Mouse (Mus musculus) midbrain, embryonic 15.5 days (tissue): ENCODE data around the gene Klf6. TPM values are rescaled to one million over a fixed set of nuclear protein-coding genes. Genes with fewer than 3 reads are reported as not detected.

Experiments
- ATAC-seq: fragments of 200-750 bp; cut with Nextera tagmentation; replicated peaks from 2 replicates; pipeline ENCODE4 v1.8.0; 2017; ENCODE audit warnings: moderate TSS enrichment
- H3K27ac ChIP-seq: fragments of 300-500 bp; sonication (generic); 2 replicates; pipeline ENCODE4 v1.5.1; 2015; ENCODE audit warnings: mild to moderate bottlenecking, inconsistent platforms
- H3K27me3 ChIP-seq: fragments of 300-500 bp; sonication (generic); replicated peaks from 2 replicates; pipeline ENCODE4 v1.6.1; 2015; ENCODE audit warnings: inconsistent platforms
- H3K36me3 ChIP-seq: fragments of 300-500 bp; sonication (generic); replicated peaks from 2 replicates; pipeline ENCODE4 v1.6.1; 2015; ENCODE audit warnings: inconsistent platforms
- H3K4me1 ChIP-seq: fragments of 300-500 bp; sonication (generic); 2 replicates; pipeline ENCODE4 v1.6.1; 2015; ENCODE audit warnings: inconsistent platforms
- H3K4me2 ChIP-seq: fragments of 300-500 bp; sonication (generic); 2 replicates; pipeline ENCODE4 v1.6.1; 2015; ENCODE audit warnings: inconsistent platforms, mild to moderate bottlenecking, moderate library complexity
- H3K4me3 ChIP-seq: fragments of 300-500 bp; sonication (generic); 2 replicates; pipeline ENCODE4 v1.5.1; 2015; ENCODE audit warnings: mild to moderate bottlenecking, inconsistent platforms
- H3K9ac ChIP-seq: fragments of 300-500 bp; sonication (generic); 2 replicates; pipeline ENCODE4 v1.6.1; 2015; ENCODE audit warnings: mild to moderate bottlenecking, inconsistent platforms
- H3K9me3 ChIP-seq: fragments of 300-500 bp; sonication (generic); 2 replicates; pipeline ENCODE4 v1.6.1; 2016; ENCODE audit warnings: inconsistent platforms
- whole genome bisulfite sequencing: fragments of 180-500 bp; shearing (Covaris S2); methylation state at CpG from one replicate; pipeline ENCODE4 v1.1.7; 2015; ENCODE audit warnings: mixed read lengths; 5-methylcytosine and 5-hydroxymethylcytosine counted together
- polyA plus RNA-seq: library from polyadenylated mRNA; unstranded; fragments of >200 nt; fragmentation: Nextera tagmentation; extraction: Ambion mirVana; gene quantifications from 2 replicates; pipeline ENCODE4 v1.2.1, GENCODE M21; 2015

Gene Klf6
- polyA plus RNA-seq, 1 experiment from 2014 or later, result 104 TPM

DNA sequence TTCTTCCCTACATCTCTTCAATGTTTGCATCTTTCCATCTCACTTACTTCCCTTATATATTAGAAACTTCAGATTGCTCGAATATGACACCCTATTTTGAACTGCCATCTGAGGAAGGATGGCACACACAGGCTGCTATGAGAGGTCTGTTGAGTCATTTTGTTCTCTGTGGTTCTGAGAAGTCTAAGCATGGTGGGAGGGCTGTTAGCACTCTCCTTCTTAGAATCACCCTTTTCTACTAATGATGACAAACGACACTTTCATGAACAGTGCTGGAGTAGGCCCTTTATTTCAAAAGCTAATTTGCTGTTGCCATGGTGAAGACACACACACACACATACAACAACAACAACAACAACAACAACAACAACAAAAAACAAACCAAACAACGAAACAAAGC lies 28.8 kb downstream of the Klf6 start:
- H3K4me2 ChIP-seq, result no peak overlapping the region
- ATAC-seq, result no peak

GRCm38 (mm10) chr13:5892684-5893447 lies 31.6 kb downstream of the Klf6 start:
- H3K4me2 ChIP-seq, result no peak overlapping the region
- 76% methylated on average over 9 of the region's 9 CpGs for WGBS
- no peaks in the 10 kb centered on the region for H3K9me3 ChIP-seq
- no peak for ATAC-seq
- H3K27ac ChIP-seq, result no peak overlapping the region
- no peak overlapping the region for H3K9ac ChIP-seq
- no peak overlapping the region for H3K4me3 ChIP-seq
- no peaks in the 10 kb centered on the region for H3K4me1 ChIP-seq
- 0 out of 2 replicates have a peak, but pooled peaks cover 4% of the 10 kb centered on the region for H3K27me3 ChIP-seq
- no peaks in the 10 kb centered on the region for H3K36me3 ChIP-seq

More for the DNA sequence above, 28.8 kb downstream of the Klf6 start:
- no peak overlapping the region for H3K27ac ChIP-seq
- no peak overlapping the region for H3K9ac ChIP-seq
- no peaks in the 10 kb centered on the region for H3K36me3 ChIP-seq
- H3K9me3 ChIP-seq, result no peaks in the 10 kb centered on the region
- WGBS, result 82% methylated on average over 3 of the region's 3 CpGs
- H3K4me1 ChIP-seq, result no peaks in the 10 kb centered on the region
- no peak overlapping the region for H3K4me3 ChIP-seq
- 0 out of 2 replicates have a peak, but pooled peaks cover 4% of the 10 kb centered on the region for H3K27me3 ChIP-seq

GRCm38 (mm10) chr13:5894910-5895309 lies 33.6 kb downstream of the Klf6 start:
- 84% methylated on average over 3 of the region's 3 CpGs for WGBS
- Histone ChIP-seq H3K9me3 (no peaks in the 10 kb centered on the region), H3K27ac (no peak overlapping the region), H3K36me3 (no peaks in the 10 kb centered on the region), H3K4me3 (no peak overlapping the region), H3K4me1 (no peaks in the 10 kb centered on the region), H3K27me3 (0 out of 2 replicates have a peak, but pooled peaks cover 4% of the 10 kb centered on the region), H3K4me2 (no peak overlapping the region), H3K9ac (no peak overlapping the region)
- ATAC-seq, result no peak

GRCm38 (mm10) chr13:5895851-5896250 lies 34.6 kb downstream of the Klf6 start:
- Histone ChIP-seq H3K4me3 (no peak overlapping the region), H3K9ac (no peak overlapping the region)
- WGBS, result 62% methylated on average over 3 of the region's 3 CpGs

DNA sequence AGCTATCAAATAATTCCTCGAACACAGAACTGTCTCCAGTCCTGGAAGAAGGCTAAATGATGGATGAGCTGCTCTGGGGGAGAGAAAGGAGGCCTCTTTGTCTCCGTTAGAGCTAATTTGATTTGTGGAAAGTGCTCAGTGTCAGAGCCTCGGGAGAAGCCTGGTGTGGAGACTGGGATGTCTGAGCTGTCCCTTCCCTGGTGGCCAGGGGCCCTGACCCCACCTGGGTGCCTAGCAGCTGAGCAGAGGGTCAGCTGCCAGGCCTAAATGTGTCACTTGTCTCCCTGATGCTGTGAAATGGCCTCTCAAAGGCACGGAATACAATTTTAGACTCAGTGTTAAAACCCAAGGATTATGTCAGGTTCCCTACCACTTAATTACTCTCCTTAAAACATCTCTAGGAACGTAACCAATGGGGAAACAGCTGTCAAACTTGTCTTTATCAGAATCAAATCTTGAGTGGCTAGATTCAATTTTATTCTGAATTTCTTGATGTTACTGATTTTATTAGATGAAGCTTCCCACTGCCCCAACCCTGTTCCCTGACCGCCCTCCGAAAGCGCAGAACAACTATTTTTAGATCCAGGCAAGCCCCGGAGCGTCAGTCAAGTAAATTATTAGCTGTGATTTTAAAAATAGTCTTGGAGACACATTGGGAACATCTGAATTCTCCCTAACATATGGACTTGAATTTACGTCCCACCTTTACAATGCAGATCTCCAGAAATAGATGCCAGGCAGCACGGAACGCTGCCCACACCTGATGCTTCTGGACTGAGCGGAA lies 36.1 kb downstream of the Klf6 start:
- 73% methylated on average over 14 of the region's 14 CpGs for WGBS
- no peak overlapping the region for H3K9ac ChIP-seq
- 0 out of 2 replicates have a peak, but pooled peaks cover 3% of the 10 kb centered on the region for H3K27me3 ChIP-seq
- no peaks in the 10 kb centered on the region for H3K4me1 ChIP-seq
- no peak overlapping the region for H3K4me2 ChIP-seq
- H3K36me3 ChIP-seq, result no peaks in the 10 kb centered on the region
- H3K27ac ChIP-seq, result no peak overlapping the region
- ATAC-seq, result no peak
- no peak overlapping the region for H3K4me3 ChIP-seq
- no peaks in the 10 kb centered on the region for H3K9me3 ChIP-seq

More at GRCm38 (mm10) chr13:5895851-5896250, 34.6 kb downstream of the Klf6 start:
- Histone ChIP-seq H3K9me3 (no peaks in the 10 kb centered on the region), H3K4me2 (no peak overlapping the region), H3K36me3 (no peaks in the 10 kb centered on the region), H3K27ac (no peak overlapping the region), H3K4me1 (no peaks in the 10 kb centered on the region), H3K27me3 (0 out of 2 replicates have a peak, but pooled peaks cover 4% of the 10 kb centered on the region)
- no peak for ATAC-seq

GRCm38 (mm10) chr13:5899021-5899420 lies 37.7 kb downstream of the Klf6 start:
- Histone ChIP-seq H3K4me2 (no peak overlapping the region), H3K9ac (no peak overlapping the region), H3K36me3 (no peaks in the 10 kb centered on the region), H3K4me1 (no peaks in the 10 kb centered on the region), H3K27ac (no peak overlapping the region), H3K9me3 (no peaks in the 10 kb centered on the region), H3K27me3 (no peaks in the 10 kb centered on the region), H3K4me3 (no peak overlapping the region)
- ATAC-seq, result no peak
- 83% methylated on average over 1 of the region's 1 CpGs for WGBS

DNA sequence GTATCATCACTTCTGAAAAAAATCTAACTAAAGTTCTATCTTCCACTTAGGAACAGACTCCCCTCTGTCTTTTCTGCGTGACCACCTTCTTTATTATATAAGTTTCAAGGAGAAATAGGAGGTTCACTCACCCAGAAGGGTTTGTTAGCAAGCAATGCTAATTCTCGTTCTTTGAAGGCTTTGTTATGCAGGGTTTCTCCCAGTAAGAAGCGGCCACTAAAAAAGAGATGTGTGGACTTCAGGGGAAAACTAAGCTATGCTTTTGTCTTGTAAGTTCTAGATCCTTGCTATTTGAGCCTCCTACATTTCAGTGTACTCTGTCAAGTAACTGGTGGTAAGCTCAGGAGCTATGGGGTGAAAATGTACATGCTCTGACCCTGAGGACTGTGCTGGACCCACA lies 38.4 kb downstream of the Klf6 start:
- no peak for ATAC-seq
- H3K27me3 ChIP-seq, result no peaks in the 10 kb centered on the region
- no peak overlapping the region for H3K27ac ChIP-seq
- no peaks in the 10 kb centered on the region for H3K4me1 ChIP-seq
- no peaks in the 10 kb centered on the region for H3K9me3 ChIP-seq
- whole genome bisulfite sequencing, result 43% methylated on average over 3 of the region's 3 CpGs
- no peak overlapping the region for H3K9ac ChIP-seq
- no peak overlapping the region for H3K4me3 ChIP-seq
- H3K4me2 ChIP-seq, result no peak overlapping the region
- no peaks in the 10 kb centered on the region for H3K36me3 ChIP-seq

DNA sequence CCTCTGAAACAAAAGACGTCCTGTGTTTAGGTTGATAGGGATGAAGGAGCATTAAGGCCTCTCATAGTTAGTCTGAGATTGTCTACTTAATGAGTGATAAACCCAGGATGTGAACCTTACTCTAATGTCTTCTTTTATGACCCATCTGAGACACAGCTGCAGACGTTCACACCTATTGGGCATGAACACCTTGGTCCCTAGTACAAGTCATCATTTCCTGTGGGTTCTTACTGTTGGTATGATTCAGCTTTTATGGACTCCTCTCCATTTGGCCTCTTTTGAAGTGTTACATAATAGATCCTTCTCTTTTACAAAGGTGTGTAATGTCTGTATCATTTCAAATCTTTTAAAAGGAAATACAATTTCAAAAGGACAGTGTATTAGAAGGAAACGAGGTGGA lies 51.9 kb downstream of the Klf6 start:
- no peak overlapping the region for H3K27ac ChIP-seq
- H3K27me3 ChIP-seq, result no peaks in the 10 kb centered on the region
- no peak overlapping the region for H3K9ac ChIP-seq
- no peak for ATAC-seq
- 87% methylated on average over 3 of the region's 3 CpGs for WGBS
- H3K4me1 ChIP-seq, result no peaks in the 10 kb centered on the region
- H3K36me3 ChIP-seq, result no peaks in the 10 kb centered on the region
- no peak overlapping the region for H3K4me3 ChIP-seq
- no peaks in the 10 kb centered on the region for H3K9me3 ChIP-seq
- H3K4me2 ChIP-seq, result no peak overlapping the region

GRCm38 (mm10) chr13:5917360-5917759 lies 56.1 kb downstream of the Klf6 start:
- ATAC-seq, result no peak
- no peak overlapping the region for H3K27ac ChIP-seq
- H3K4me3 ChIP-seq, result no peak overlapping the region
- no peak overlapping the region for H3K9ac ChIP-seq
- H3K4me1 ChIP-seq, result no peaks in the 10 kb centered on the region
- H3K4me2 ChIP-seq, result no peak overlapping the region
- no peaks in the 10 kb centered on the region for H3K9me3 ChIP-seq
- H3K27me3 ChIP-seq, result no peaks in the 10 kb centered on the region
- H3K36me3 ChIP-seq, result no peaks in the 10 kb centered on the region

GRCm38 (mm10) chr13:5919966-5920365 lies 58.7 kb downstream of the Klf6 start:
- Histone ChIP-seq H3K4me2 (no peak overlapping the region), H3K4me1 (no peaks in the 10 kb centered on the region), H3K9me3 (no peaks in the 10 kb centered on the region), H3K27ac (no peak overlapping the region), H3K9ac (no peak overlapping the region), H3K36me3 (no peaks in the 10 kb centered on the region), H3K27me3 (no peaks in the 10 kb centered on the region), H3K4me3 (no peak overlapping the region)
- 91% methylated on average over 4 of the region's 4 CpGs for WGBS
- ATAC-seq, result no peak
